Mouse (Mus musculus): ENCODE measurements around the gene Itsn1.

DNA sequence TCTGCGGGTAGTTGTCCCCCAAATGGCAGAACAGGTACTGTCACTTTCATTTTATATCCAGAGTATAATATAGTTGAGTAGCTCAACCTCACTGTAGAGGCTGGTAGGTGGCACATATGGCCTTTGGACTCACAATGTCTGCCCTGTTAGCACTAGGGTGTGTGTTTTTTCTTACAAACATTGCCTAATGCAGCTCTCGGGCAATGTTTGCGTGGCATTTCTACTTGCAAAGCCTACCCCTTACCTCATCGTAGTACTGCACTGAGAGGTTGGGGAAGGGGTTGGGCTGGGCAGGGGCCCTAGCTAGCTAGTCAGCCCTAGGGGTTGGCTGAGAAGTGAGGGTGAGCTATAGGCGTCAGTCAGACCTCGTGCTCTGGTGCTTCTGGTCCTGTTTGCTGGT, 18.5 kb downstream of the Itsn1 start:
- no peak for TF ChIP-seq CTCF (IDR thresholded peaks at IDR 0.05; ENCODE audit: borderline replicate concordance, insufficient read depth, low read depth, low read length)
- TF ChIP-seq POLR2A (IDR thresholded peaks at IDR 0.05; ENCODE audit: borderline replicate concordance, insufficient read depth, low read length): no peak

Data from cerebellum, adult 2 months (tissue).